Mouse (Mus musculus) gastrocnemius, postnatal 25 days (tissue): ENCODE measurements around the gene Mrps12. TPM values are rescaled to one million over a fixed set of nuclear protein-coding genes. Genes with fewer than 3 reads are reported as not detected.

Source experiments
- DNase-seq: peaks from one replicate; pipeline ENCODE4 v3.0.0; 2022
- total RNA-seq, 2 experiments: library from RNA; stranded (reverse); gene quantifications; 1 replicate in 1 of 2; 2 replicates in 1 of 2; pipeline ENCODE4 v1.2.3; 2021

The Mrps12 gene
- total RNA-seq, 2 experiments from 2014 or later, result 35.2 to 46.5 TPM

GRCm38 (mm10) chr7:28761907-28762306 is 20.3 kb upstream of the Mrps12 start:
- DNase-seq, result no peak

GRCm38 (mm10) chr7:28758623-28759022 is 17.0 kb upstream of the Mrps12 start:
- no peak for DNase-seq

- no peak for DNase-seq
Measured at GRCm38 (mm10) chr7:28756079-28756478, 14.5 kb upstream of the Mrps12 start, which contains the start of gene Ccer2. Gene Ccer2 (plus strand): TSS chr7:28756174.

GRCm38 (mm10) chr7:28749935-28750334 is 8.3 kb upstream of the Mrps12 start:
- DNase-seq, result no peak

DNA sequence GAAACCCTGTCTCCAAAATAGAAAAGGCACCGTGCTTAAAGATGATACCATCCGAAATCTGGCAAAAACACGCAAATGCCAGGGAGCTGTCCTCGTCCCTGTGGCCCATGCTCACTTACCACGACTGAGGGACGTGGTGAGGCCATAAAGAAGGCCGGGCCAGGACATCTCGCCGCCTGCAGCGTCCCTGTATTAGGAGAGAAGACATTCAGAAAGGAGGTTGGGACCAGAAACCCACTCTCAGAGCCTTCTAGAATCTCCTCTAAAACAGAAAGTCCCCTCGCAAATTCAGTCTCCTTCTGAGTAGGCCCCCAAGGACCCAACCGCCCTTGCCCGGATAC is 282 bp downstream of the Mrps12 start:
- DNase-seq, result no peak

DNA sequence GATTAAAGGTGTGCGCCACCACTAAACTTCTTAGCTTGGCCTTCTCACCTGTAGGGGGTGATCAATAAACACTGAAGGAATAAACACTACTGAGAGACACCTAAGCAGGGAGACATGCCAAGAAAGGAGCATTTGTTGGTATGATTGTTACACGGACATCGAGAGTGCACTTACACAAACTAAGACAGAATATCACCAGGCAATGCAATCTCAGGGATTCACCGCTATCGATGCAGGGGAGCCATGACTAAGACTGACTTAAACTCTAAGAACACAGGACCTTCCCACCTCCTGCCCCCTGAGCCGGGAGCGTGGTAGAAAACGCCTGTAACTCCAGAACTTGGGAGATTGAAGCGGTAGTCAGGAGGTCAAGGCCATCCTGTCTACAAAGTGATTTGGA is 671 bp downstream of the Mrps12 start:
- DNase-seq, result no peak

GRCm38 (mm10) chr7:28739829-28740228 is 1.8 kb downstream of the Mrps12 start:
- no peak for DNase-seq

DNA sequence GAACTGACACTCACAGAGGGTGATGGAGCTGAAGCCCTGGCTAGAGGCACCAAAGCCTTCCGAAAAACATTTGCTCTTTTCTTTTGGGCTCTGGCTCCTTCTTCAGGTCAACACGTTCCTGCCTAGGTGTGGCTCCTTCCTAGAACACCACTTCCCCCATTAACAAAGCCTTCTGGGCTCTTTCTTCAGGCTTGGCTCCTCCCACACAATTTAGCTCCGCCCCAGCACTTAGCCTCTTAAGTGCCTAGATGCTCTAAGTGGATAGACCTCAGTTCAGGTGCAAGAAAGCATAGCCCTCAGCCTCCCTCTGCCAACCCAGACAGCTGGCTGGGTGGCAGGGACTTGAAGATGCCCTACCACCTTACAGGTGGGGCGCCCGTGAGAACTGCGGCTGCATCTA is 5.9 kb downstream of the Mrps12 start:
- no peak for DNase-seq

DNA sequence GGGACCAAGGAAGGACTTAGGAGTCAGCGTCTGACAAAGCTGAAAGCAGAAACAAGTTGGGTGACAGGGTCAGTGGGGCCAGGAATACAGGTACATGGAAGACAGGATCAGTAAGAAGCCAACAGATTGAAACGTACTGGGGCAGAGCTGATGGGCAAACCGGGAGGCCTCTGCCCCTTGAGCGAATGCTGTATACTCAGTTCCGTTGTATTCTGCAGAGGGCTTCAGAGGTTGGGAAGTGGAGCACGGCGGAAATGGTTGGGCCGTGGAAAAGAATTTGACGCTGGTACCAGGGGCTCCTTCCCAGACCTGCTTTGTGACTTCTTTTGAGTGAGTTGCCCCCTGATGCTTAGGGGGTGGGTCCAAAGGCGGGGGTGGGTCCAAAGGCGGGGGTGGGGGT is 8.4 kb downstream of the Mrps12 start:
- DNase-seq, result no peak

- DNase-seq, result peak; percentile 44
Measured at GRCm38 (mm10) chr7:28732341-28733142, 9.1 kb downstream of the Mrps12 start.

DNA sequence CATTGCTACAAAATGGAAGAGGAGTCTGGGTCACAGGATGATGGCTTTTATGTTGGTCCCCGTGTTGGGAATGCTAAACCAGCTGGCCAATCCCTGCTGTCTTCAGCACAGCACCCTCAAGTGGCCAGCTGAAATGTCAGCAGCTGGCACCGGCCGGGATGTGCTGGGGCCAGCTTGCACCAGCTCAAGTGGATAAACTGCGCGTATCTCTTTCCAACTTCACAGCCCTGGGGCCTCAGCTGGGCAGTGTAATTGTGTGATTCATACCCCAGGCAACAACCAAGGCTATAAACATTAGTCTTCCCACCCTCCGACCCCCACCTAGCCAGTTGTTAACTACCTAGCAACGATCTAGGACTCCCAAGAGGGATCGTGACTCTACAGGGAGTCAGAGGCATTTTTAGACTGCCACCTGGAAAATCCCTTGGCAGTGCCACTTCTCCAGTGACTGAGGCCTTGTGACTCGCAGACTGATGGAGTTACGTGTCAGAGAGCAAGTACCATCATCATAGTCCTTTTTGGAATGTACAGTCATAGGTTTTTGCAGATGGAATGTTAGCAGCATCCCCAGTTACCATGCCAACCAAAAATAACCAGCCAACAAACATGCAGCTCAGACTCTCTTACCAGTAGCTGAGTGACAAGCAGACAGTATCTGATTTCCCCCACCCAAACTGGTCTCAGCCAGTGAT is 13.8 kb downstream of the Mrps12 start:
- peak; percentile 37 for DNase-seq

DNA sequence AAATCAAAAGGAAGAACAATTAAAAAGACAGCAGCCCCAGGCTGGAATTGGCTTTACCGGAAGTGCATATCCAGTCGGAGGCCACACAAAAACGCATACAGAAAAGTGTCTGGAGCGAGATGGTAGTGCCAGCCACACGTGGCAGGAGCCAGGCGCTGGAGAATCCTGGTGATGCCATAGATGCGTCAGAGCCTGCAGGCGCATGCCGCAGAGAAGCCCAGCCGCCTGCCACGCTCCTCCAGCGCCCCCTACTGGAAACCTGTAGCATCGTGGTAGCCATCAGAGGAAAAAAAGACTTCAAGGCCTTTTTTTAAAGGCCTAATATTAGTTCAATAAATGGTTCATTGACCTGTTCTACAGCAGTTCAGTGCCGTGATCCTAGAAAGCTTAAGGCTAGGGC is 15.0 kb downstream of the Mrps12 start:
- peak; percentile 44 for DNase-seq

DNA sequence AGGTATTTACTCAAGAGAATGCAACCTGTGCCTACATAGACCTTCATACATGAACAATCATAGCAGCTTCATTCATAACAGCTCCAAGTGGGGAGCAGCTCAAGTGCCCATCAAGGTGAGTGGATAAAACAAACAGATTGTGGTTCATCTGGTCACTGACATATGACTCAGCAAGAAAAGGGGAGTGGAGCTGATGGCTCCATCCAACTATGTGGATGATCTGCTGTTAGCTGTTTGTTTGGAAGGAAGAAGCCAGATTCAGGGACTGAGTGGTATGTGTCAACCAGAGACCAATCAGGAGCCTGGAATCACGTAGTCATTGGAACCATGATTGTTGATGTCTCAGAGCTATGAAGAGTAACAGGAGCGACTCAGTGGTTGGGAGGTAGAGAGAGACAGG is 17.0 kb downstream of the Mrps12 start:
- DNase-seq, result no peak

GRCm38 (mm10) chr7:28722079-28722478 is 19.5 kb downstream of the Mrps12 start:
- no peak for DNase-seq

DNA sequence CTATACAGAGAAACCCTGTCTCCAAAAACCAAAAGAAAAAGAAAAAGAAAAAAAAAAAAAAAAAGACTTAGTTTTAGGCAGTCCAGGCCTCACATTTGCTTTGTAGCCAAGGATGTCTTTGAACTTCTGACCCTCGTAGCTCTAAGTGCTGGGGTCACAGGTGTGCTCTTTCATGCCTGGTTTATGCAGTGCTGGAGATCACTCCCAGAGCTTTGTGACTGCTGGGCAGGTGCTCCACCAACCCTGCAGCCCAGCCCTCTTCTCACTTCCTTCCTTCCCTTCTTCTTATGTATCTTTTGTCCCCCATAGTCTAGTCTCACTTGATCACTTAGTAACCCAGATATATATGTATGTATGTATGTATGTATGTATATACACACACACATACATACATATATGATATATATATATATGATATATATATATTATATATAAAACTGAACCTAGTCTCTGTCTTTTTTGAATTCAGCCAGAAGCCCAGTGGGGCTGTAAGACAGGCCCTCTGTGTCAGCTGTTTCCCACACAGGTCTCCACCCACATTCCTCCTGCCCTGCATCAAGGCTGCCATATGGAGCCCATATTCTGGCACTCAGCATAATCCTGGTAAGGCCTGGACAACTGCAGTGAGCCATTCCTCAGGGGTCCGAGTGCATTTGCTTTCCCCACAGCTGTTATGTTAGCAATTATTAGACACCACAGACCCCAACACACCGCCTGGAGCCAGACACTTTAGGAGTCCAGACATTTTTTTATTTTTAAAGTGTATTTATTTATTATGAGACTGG is 20.7 kb downstream of the Mrps12 start:
- no peak for DNase-seq

DNA sequence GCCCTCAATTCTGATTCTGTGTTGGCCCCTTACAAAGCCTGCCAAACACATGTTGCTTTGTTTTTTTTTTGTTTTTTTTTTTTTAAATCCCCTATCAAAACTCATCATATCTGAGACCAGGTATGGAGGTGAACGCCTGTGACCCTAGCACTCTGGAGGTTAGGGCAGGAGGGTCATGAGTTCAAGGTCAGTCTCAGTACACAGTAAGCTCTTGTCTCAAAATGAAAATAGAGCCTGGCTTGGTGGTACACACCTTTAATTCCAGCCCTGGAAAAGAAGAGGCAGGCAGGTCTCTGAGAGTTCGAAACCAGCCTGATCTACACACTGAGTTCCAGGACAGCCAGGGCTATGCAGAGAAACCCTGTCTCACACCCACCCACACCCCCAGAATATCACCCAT is 22.0 kb downstream of the Mrps12 start:
- no peak for DNase-seq

- DNase-seq, result no peak
Measured at GRCm38 (mm10) chr7:28719159-28719558, 22.5 kb downstream of the Mrps12 start.

DNA sequence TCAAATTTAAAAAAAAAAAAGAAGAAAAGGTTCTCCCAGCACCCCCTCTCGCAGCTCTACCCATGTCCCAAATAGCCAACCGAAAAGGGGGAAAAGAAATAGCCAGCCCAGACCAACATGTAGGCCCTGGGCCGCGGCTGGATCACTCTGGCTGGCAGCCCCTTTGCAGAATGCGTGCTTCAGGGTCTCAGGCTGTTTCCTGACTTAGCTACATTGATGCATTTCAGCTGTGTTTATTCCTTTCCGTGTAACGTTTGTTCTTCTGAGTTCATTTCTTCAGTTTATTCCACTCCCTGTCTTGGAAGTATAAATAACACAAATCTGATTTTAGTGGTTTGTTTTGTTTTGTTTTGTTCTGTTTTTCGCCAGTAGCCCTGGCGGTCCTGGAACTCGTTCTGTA is 23.9 kb downstream of the Mrps12 start:
- no peak for DNase-seq

GRCm38 (mm10) chr7:28716590-28717281 is 24.9 kb downstream of the Mrps12 start, which contains the start of gene Fbxo17:
Gene Fbxo17 (plus strand): TSS chr7:28716804.
- peak; percentile 68 for DNase-seq

GRCm38 (mm10) chr7:28715598-28715997 is 26.0 kb downstream of the Mrps12 start:
- no peak for DNase-seq

DNA sequence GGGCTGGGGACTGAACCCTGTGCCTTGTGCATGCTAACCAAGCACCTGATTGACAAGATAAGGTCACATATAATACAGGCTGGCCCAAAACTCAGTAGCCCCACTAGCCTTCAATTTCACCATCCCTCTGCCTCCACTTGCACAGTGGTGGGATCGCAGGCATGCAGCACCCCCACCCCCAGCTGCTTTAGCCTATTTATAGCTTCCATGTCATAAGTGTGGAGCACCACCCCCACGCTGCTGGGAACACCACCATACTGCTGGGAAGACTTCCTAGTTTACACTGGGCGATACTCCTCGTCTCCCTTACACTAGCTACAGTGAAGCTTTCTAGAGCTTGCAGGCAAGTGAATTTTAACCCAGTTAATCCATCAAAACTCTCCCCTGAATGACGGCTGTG is 27.0 kb downstream of the Mrps12 start:
- no peak for DNase-seq

- DNase-seq, result no peak
Measured at GRCm38 (mm10) chr7:28710962-28711361, 30.7 kb downstream of the Mrps12 start.
